In genomic region chr3:107786980-107787612, GRCm38 (mm10) we compare ENCODE assay signal across 10 mouse cellular contexts. TPM values are rescaled to one million over a fixed set of nuclear protein-coding genes. Genes with fewer than 3 reads are reported as not detected.
DNase-seq lines count a peak whose midpoint lies in the region; ATAC-seq lines count a peak whose summit lies in the region.
"Had no signal": no experiment of that assay in that cellular context is flagged by ENCODE, and none has a peak within 500 bp of the region (broad histone marks: within the 10 kb centered on the region; RNA-seq: fewer than 3 reads in every experiment).

No protein-coding gene starts in this region.

- WGBS in forebrain, embryonic 10.5 days: 53% methylated on average over 11 of the region's 11 CpGs
- WGBS in forebrain, embryonic 12.5 days: 40% methylated on average over 11 of the region's 11 CpGs
- 13% methylated on average over 11 of the region's 11 CpGs for WGBS in kidney, embryonic 14.5 days
- WGBS in neural tube, embryonic 15.5 days: 34% methylated on average over 11 of the region's 11 CpGs

- H3K27ac ChIP-seq in forebrain, embryonic 10.5 days: peak overlapping the region; percentile 61
- no peak overlapping the region for H3K27ac ChIP-seq in forebrain, embryonic 12.5 days
- H3K27ac ChIP-seq in kidney, embryonic 14.5 days (ENCODE audit: low read depth, low read length): no peak overlapping the region
- no peak overlapping the region for H3K27ac ChIP-seq in neural tube, embryonic 15.5 days (replicated peaks)

- H3K9me3 ChIP-seq in forebrain, embryonic 10.5 days: no peaks in the 10 kb centered on the region
- no peaks in the 10 kb centered on the region for H3K9me3 ChIP-seq in forebrain, embryonic 12.5 days
- no peaks in the 10 kb centered on the region for H3K9me3 ChIP-seq in kidney, embryonic 14.5 days (ENCODE audit: control insufficient read depth, low read length)
- H3K9me3 ChIP-seq in neural tube, embryonic 15.5 days (replicated peaks): no peaks in the 10 kb centered on the region

- no peak overlapping the region for H3K9ac ChIP-seq in forebrain, embryonic 12.5 days
- no peak overlapping the region for H3K9ac ChIP-seq in kidney, embryonic 14.5 days (ENCODE audit: low read depth, low read length)
- no peak overlapping the region for H3K9ac ChIP-seq in neural tube, embryonic 15.5 days (replicated peaks)

- no peaks in the 10 kb centered on the region for H3K36me3 ChIP-seq in forebrain, embryonic 10.5 days (replicated peaks)
- H3K36me3 ChIP-seq in forebrain, embryonic 12.5 days (replicated peaks): no peaks in the 10 kb centered on the region
- no peaks in the 10 kb centered on the region for H3K36me3 ChIP-seq in kidney, embryonic 14.5 days (ENCODE audit: control insufficient read depth, insufficient read depth, low read length)
- no peaks in the 10 kb centered on the region for H3K36me3 ChIP-seq in neural tube, embryonic 15.5 days

- H3K4me1 ChIP-seq in forebrain, embryonic 10.5 days: peaks cover 46% of the 10 kb centered on the region
- H3K4me1 ChIP-seq in forebrain, embryonic 12.5 days: peaks cover 13% of the 10 kb centered on the region
- H3K4me1 ChIP-seq in kidney, embryonic 14.5 days (ENCODE audit: control insufficient read depth, insufficient read depth, low read length): peaks cover 21% of the 10 kb centered on the region
- peaks cover 24% of the 10 kb centered on the region for H3K4me1 ChIP-seq in neural tube, embryonic 15.5 days

- no peak overlapping the region for H3K4me2 ChIP-seq in forebrain, embryonic 12.5 days
- 0 out of 2 replicates have a peak overlapping the region, but pooled peaks have one; percentile 15 for H3K4me2 ChIP-seq in kidney, embryonic 14.5 days (replicated peaks; ENCODE audit: low read depth, low read length)
- no peak overlapping the region for H3K4me2 ChIP-seq in neural tube, embryonic 15.5 days

- H3K27me3 ChIP-seq in forebrain, embryonic 10.5 days (ENCODE audit: poor library complexity, severe bottlenecking): peaks cover 31% of the 10 kb centered on the region
- peaks cover 7% of the 10 kb centered on the region; the same call in 1 of the 2 replicates for H3K27me3 ChIP-seq in forebrain, embryonic 12.5 days
- no peaks in the 10 kb centered on the region for H3K27me3 ChIP-seq in kidney, embryonic 14.5 days (ENCODE audit: control insufficient read depth, insufficient read depth, low read length)
- H3K27me3 ChIP-seq in neural tube, embryonic 15.5 days (replicated peaks): no peaks in the 10 kb centered on the region

- H3K4me3 ChIP-seq in forebrain, embryonic 10.5 days: no peak overlapping the region
- no peak overlapping the region for H3K4me3 ChIP-seq in forebrain, embryonic 12.5 days (replicated peaks)
- no peak overlapping the region for H3K4me3 ChIP-seq in kidney, embryonic 14.5 days (ENCODE audit: low read length)
- H3K4me3 ChIP-seq in neural tube, embryonic 15.5 days (replicated peaks): no peak overlapping the region

- ATAC-seq in forebrain, embryonic 12.5 days (ENCODE audit: low FRiP score): no peak
- peak; percentile 40; the same call in 1 of the 2 replicates for ATAC-seq in kidney, embryonic 14.5 days (ENCODE audit: low FRiP score, low TSS enrichment)
- peak; percentile 19; the same call in 1 of the 2 replicates for ATAC-seq in neural tube, embryonic 15.5 days (ENCODE audit: low FRiP score)

- peak; percentile 46 for DNase-seq in forebrain, embryonic 10.5 days (ENCODE audit: extremely low spot score, low spot score)
- peak; percentile 42 for DNase-seq in lung, postnatal 10 days
- DNase-seq in lung, postnatal 14 days: no peak
- no peak for DNase-seq in layer of hippocampus, postnatal 10 days (ENCODE audit: low spot score in 2 of 2)
- no peak for DNase-seq in left cerebral cortex, adult 8-10 months (ENCODE audit: low spot score in 2 of 2)
- DNase-seq: cerebellum, postnatal 10 days; thymus, postnatal 36 days had no signal

RNA-seq across cellular contexts. Expression of gene Csf1, which starts 26.8 kb away (rescaled TPM):
- polyA plus RNA-seq in forebrain, embryonic 10.5 days (2016; fragmentation: Nextera tagmentation; extraction: Ambion mirVana): 4.6 and 4.8 TPM in 2 replicates
- 6.1 and 8.3 TPM in 2 replicates for polyA plus RNA-seq in forebrain, embryonic 12.5 days (2016; fragmentation: Nextera tagmentation; extraction: Ambion mirVana)
- polyA plus RNA-seq in kidney, embryonic 14.5 days (2014; fragmentation: Nextera tagmentation; extraction: Ambion mirVana): 3.9 and 8.5 TPM in 2 replicates
- 7.8 and 8.4 TPM in 2 replicates for polyA plus RNA-seq in neural tube, embryonic 15.5 days (2015; fragmentation: Nextera tagmentation; extraction: Ambion mirVana)
- total RNA-seq in layer of hippocampus, postnatal 10 days (2021): 10 to 100 TPM; 12.8 to 12.9 TPM
- 10 to 100 TPM; 18.6 to 34.2 (median 26.6) TPM for total RNA-seq in left cerebral cortex, adult 8-10 months (2022)

Comparison
In these comparisons a context has a peak if more than half of its experiments do, and no peak if none do; other contexts are left out.
1. DNase-seq: peak in forebrain, embryonic 10.5 days (single experiment) and lung, postnatal 10 days (single experiment); none in lung, postnatal 14 days (single experiment), layer of hippocampus, postnatal 10 days (0 of 2) and left cerebral cortex, adult 8-10 months (0 of 2).